Mouse (Mus musculus): ENCODE data around the gene 4933428G20Rik. TPM values are rescaled to one million over a fixed set of nuclear protein-coding genes. Genes with fewer than 3 reads are reported as not detected.
A peak's percentile ranks its signal among the peaks of the same experiment; 100 is the strongest.

4933428G20Rik gene
- polyA plus RNA-seq, 1 experiment from 2014 or later, result 0.25 TPM

- 68% methylated on average over 3 of the region's 3 CpGs for WGBS
- no peaks in the 10 kb centered on the region for H3K4me1 ChIP-seq (replicated peaks; ENCODE audit: control insufficient read depth, insufficient read depth)
- H3K36me3 ChIP-seq (ENCODE audit: control insufficient read depth, insufficient read depth, low read length), result no peaks in the 10 kb centered on the region
- H3K9ac ChIP-seq (ENCODE audit: low read length), result no peak overlapping the region
- H3K4me2 ChIP-seq (replicated peaks; ENCODE audit: low read depth), result no peak overlapping the region
- ATAC-seq (ENCODE audit: low FRiP score, low TSS enrichment) (no peak), DNase-seq (ENCODE audit: low spot score) (no peak)
- no peak overlapping the region for H3K4me3 ChIP-seq (ENCODE audit: low read depth, low read length)
- TF ChIP-seq EP300 (optimal IDR thresholded peaks at IDR 0.05), result no peak
- no peak for TF ChIP-seq CTCF (IDR thresholded peaks at IDR 0.05; ENCODE audit: low read depth)
- no peaks in the 10 kb centered on the region for H3K9me3 ChIP-seq (ENCODE audit: control insufficient read depth, low read length)
- no peaks in the 10 kb centered on the region for H3K27me3 ChIP-seq (ENCODE audit: control insufficient read depth, insufficient read depth, low read length)
- H3K27ac ChIP-seq (replicated peaks), result no peak overlapping the region
These were observed 8.1 kb upstream of the 4933428G20Rik start for GRCm38 (mm10) chr11:97508198-97508597.

GRCm38 (mm10) chr11:97506331-97506730, 6.2 kb upstream of the 4933428G20Rik start:
- Histone ChIP-seq H3K9me3 (ENCODE audit: control insufficient read depth, low read length) (no peaks in the 10 kb centered on the region), H3K36me3 (ENCODE audit: control insufficient read depth, insufficient read depth, low read length) (0 out of 2 replicates have a peak, but pooled peaks cover 2% of the 10 kb centered on the region), H3K9ac (ENCODE audit: low read length) (no peak overlapping the region), H3K27me3 (ENCODE audit: control insufficient read depth, insufficient read depth, low read length) (no peaks in the 10 kb centered on the region), H3K4me3 (ENCODE audit: low read depth, low read length) (no peak overlapping the region), H3K4me2 (replicated peaks; ENCODE audit: low read depth) (no peak overlapping the region), H3K4me1 (replicated peaks; ENCODE audit: control insufficient read depth, insufficient read depth) (no peaks in the 10 kb centered on the region), H3K27ac (replicated peaks) (no peak overlapping the region)
- no peak for ATAC-seq (ENCODE audit: low FRiP score, low TSS enrichment)
- TF ChIP-seq CTCF (IDR thresholded peaks at IDR 0.05; ENCODE audit: low read depth) (peak; percentile 38), EP300 (optimal IDR thresholded peaks at IDR 0.05) (no peak)
- WGBS, result 52% methylated on average over 8 of the region's 8 CpGs
- DNase-seq (ENCODE audit: low spot score), result no peak

GRCm38 (mm10) chr11:97505784-97506183, 5.6 kb upstream of the 4933428G20Rik start:
- no peak overlapping the region for H3K4me2 ChIP-seq (replicated peaks; ENCODE audit: low read depth)
- H3K27me3 ChIP-seq (ENCODE audit: control insufficient read depth, insufficient read depth, low read length), result no peaks in the 10 kb centered on the region
- H3K4me3 ChIP-seq (ENCODE audit: low read depth, low read length), result no peak overlapping the region
- H3K36me3 ChIP-seq (ENCODE audit: control insufficient read depth, insufficient read depth, low read length), result 0 out of 2 replicates have a peak, but pooled peaks cover 2% of the 10 kb centered on the region
- TF ChIP-seq EP300 (optimal IDR thresholded peaks at IDR 0.05) (no peak), CTCF (IDR thresholded peaks at IDR 0.05; ENCODE audit: low read depth) (no peak)
- no peak for ATAC-seq (ENCODE audit: low FRiP score, low TSS enrichment)
- no peak overlapping the region for H3K27ac ChIP-seq (replicated peaks)
- H3K4me1 ChIP-seq (replicated peaks; ENCODE audit: control insufficient read depth, insufficient read depth), result no peaks in the 10 kb centered on the region
- no peak overlapping the region for H3K9ac ChIP-seq (ENCODE audit: low read length)
- no peak for DNase-seq (ENCODE audit: low spot score)
- WGBS, result 65% methylated on average over 4 of the region's 4 CpGs
- H3K9me3 ChIP-seq (ENCODE audit: control insufficient read depth, low read length), result no peaks in the 10 kb centered on the region

- TF ChIP-seq EP300 (optimal IDR thresholded peaks at IDR 0.05) (no peak), CTCF (IDR thresholded peaks at IDR 0.05; ENCODE audit: low read depth) (no peak)
- WGBS, result 77% methylated on average over 4 of the region's 4 CpGs
- H3K27ac ChIP-seq (replicated peaks), result no peak overlapping the region
- DNase-seq (ENCODE audit: low spot score) (no peak), ATAC-seq (ENCODE audit: low FRiP score, low TSS enrichment) (no peak)
- no peak overlapping the region for H3K4me2 ChIP-seq (replicated peaks; ENCODE audit: low read depth)
- no peak overlapping the region for H3K9ac ChIP-seq (ENCODE audit: low read length)
- H3K4me1 ChIP-seq (replicated peaks; ENCODE audit: control insufficient read depth, insufficient read depth), result no peaks in the 10 kb centered on the region
- H3K36me3 ChIP-seq (ENCODE audit: control insufficient read depth, insufficient read depth, low read length), result peaks cover 10% of the 10 kb centered on the region
- H3K4me3 ChIP-seq (ENCODE audit: low read depth, low read length), result no peak overlapping the region
- H3K27me3 ChIP-seq (ENCODE audit: control insufficient read depth, insufficient read depth, low read length), result no peaks in the 10 kb centered on the region
- H3K9me3 ChIP-seq (ENCODE audit: control insufficient read depth, low read length), result no peaks in the 10 kb centered on the region
These were observed 2.7 kb upstream of the 4933428G20Rik start for GRCm38 (mm10) chr11:97502846-97503245.

GRCm38 (mm10) chr11:97502383-97502782, 2.2 kb upstream of the 4933428G20Rik start:
- TF ChIP-seq EP300 (optimal IDR thresholded peaks at IDR 0.05) (no peak), CTCF (IDR thresholded peaks at IDR 0.05; ENCODE audit: low read depth) (no peak)
- H3K36me3 ChIP-seq (ENCODE audit: control insufficient read depth, insufficient read depth, low read length), result peaks cover 12% of the 10 kb centered on the region
- no peak overlapping the region for H3K9ac ChIP-seq (ENCODE audit: low read length)
- H3K4me1 ChIP-seq (replicated peaks; ENCODE audit: control insufficient read depth, insufficient read depth), result no peaks in the 10 kb centered on the region
- H3K4me2 ChIP-seq (replicated peaks; ENCODE audit: low read depth), result no peak overlapping the region
- no peaks in the 10 kb centered on the region for H3K27me3 ChIP-seq (ENCODE audit: control insufficient read depth, insufficient read depth, low read length)
- H3K27ac ChIP-seq (replicated peaks), result no peak overlapping the region
- no peak overlapping the region for H3K4me3 ChIP-seq (ENCODE audit: low read depth, low read length)
- no peak for ATAC-seq (ENCODE audit: low FRiP score, low TSS enrichment)
- H3K9me3 ChIP-seq (ENCODE audit: control insufficient read depth, low read length), result no peaks in the 10 kb centered on the region
- peak; percentile 36 for DNase-seq (ENCODE audit: low spot score)
- WGBS, result 46% methylated on average over 9 of the region's 9 CpGs

- ATAC-seq (ENCODE audit: low FRiP score, low TSS enrichment), result peak; percentile 16; the same call in 1 of the 2 replicates
These were observed 744 bp upstream of the 4933428G20Rik start for GRCm38 (mm10) chr11:97500720-97501448.

More at GRCm38 (mm10) chr11:97500720-97501448, 744 bp upstream of the 4933428G20Rik start:
- Histone ChIP-seq H3K4me2 (replicated peaks; ENCODE audit: low read depth) (0 out of 2 replicates have a peak overlapping the region, but pooled peaks have one; percentile 11), H3K27me3 (ENCODE audit: control insufficient read depth, insufficient read depth, low read length) (no peaks in the 10 kb centered on the region), H3K36me3 (ENCODE audit: control insufficient read depth, insufficient read depth, low read length) (peaks cover 12% of the 10 kb centered on the region), H3K9ac (ENCODE audit: low read length) (no peak overlapping the region), H3K9me3 (ENCODE audit: control insufficient read depth, low read length) (no peaks in the 10 kb centered on the region), H3K4me3 (ENCODE audit: low read depth, low read length) (0 out of 2 replicates have a peak overlapping the region, but pooled peaks have one; percentile 10), H3K27ac (replicated peaks) (no peak overlapping the region), H3K4me1 (replicated peaks; ENCODE audit: control insufficient read depth, insufficient read depth) (no peaks in the 10 kb centered on the region)
- WGBS, result 60% methylated on average over 48 of the region's 51 CpGs
- DNase-seq (ENCODE audit: low spot score), result no peak
- TF ChIP-seq CTCF (IDR thresholded peaks at IDR 0.05; ENCODE audit: low read depth) (no peak), EP300 (optimal IDR thresholded peaks at IDR 0.05) (no peak)

All from stomach, postnatal 0 days (tissue).